Mouse (Mus musculus) small intestine, adult 2 months (tissue): Measurements from ENCODE around the gene Rps18.

Experiments used
- CTCF ChIP-seq: fragments of 200-500 bp; IDR thresholded peaks from 2 replicates; pipeline ENCODE4 v1.5.1; 2012; ENCODE audit warnings: low read depth, mild to moderate bottlenecking, control low read depth, inconsistent platforms, low read length, moderate library complexity, mixed read lengths; ENCODE audit not compliant: insufficient replicate concordance, insufficient read length; ENCODE audit errors: extremely low read depth
- POLR2A ChIP-seq: fragments of 200-500 bp; IDR thresholded peaks from 2 replicates; pipeline ENCODE4 v1.6.1; 2012; ENCODE audit warnings: low read depth, mild to moderate bottlenecking, control low read depth, inconsistent platforms, low read length, moderate library complexity

- TF ChIP-seq CTCF, result no peak
- no peak for TF ChIP-seq POLR2A
These were observed 18.8 kb downstream of the Rps18 start for GRCm38 (mm10) chr17:33936993-33937392.
